10 mouse cellular contexts compared by ENCODE assay signal in genomic region chr13:51842773-51843172, GRCm38 (mm10). TPM values are rescaled to one million over a fixed set of nuclear protein-coding genes. Genes with fewer than 3 reads are reported as not detected.
DNase-seq lines count a peak whose midpoint lies in the region; ATAC-seq lines count a peak whose summit lies in the region.
"Had no signal": no experiment of that assay in that cellular context is flagged by ENCODE, and none has a peak within 500 bp of the region (broad histone marks: within the 10 kb centered on the region; RNA-seq: fewer than 3 reads in every experiment).

No protein-coding gene starts in this region.

- H3K4me2 ChIP-seq in lung, embryonic 16.5 days (ENCODE audit: low read depth, low read length): peak overlapping the region; percentile 40
- peak overlapping the region; percentile 38; the same call in 1 of the 2 replicates for H3K4me2 ChIP-seq in forebrain, embryonic 12.5 days
- peak overlapping the region; percentile 33; the same call in 1 of the 2 replicates for H3K4me2 ChIP-seq in intestine, embryonic 16.5 days (ENCODE audit: low read depth, low read length)
- peak overlapping the region; percentile 15 for H3K4me2 ChIP-seq in neural tube, embryonic 13.5 days

- no peak for ATAC-seq in lung, embryonic 16.5 days (ENCODE audit: low read depth)
- ATAC-seq in forebrain, embryonic 12.5 days (ENCODE audit: low FRiP score): no peak
- no peak for ATAC-seq in intestine, embryonic 16.5 days
- ATAC-seq in neural tube, embryonic 13.5 days (ENCODE audit: low read depth): no peak

- H3K4me3 ChIP-seq in lung, embryonic 16.5 days (ENCODE audit: low read length): peak overlapping the region; percentile 13; the same call in 1 of the 2 replicates
- no peak overlapping the region for H3K4me3 ChIP-seq in forebrain, embryonic 12.5 days (replicated peaks)
- no peak overlapping the region for H3K4me3 ChIP-seq in intestine, embryonic 16.5 days (ENCODE audit: low read length)
- H3K4me3 ChIP-seq in neural tube, embryonic 13.5 days: no peak overlapping the region

- no peak for DNase-seq in lung, adult 18-20 months
- no peak for DNase-seq in retina, embryonic 14.5 days (ENCODE audit: low spot score)
- DNase-seq in gastrocnemius, adult 18-20 months (ENCODE audit: low spot score): no peak
- no peak for DNase-seq in thymus, postnatal 25 days
- DNase-seq: cerebellum, postnatal 36 days; right cerebral cortex, adult 18-20 months had no signal

- no peak overlapping the region for H3K27ac ChIP-seq in lung, embryonic 16.5 days (ENCODE audit: low read length)
- 0 out of 2 replicates have a peak overlapping the region, but pooled peaks have one; percentile 65 for H3K27ac ChIP-seq in forebrain, embryonic 12.5 days
- H3K27ac ChIP-seq in intestine, embryonic 16.5 days (ENCODE audit: low read length): no peak overlapping the region
- no peak overlapping the region for H3K27ac ChIP-seq in neural tube, embryonic 13.5 days (replicated peaks)

- 19% methylated on average over 12 of the region's 12 CpGs for WGBS in lung, embryonic 16.5 days
- 8% methylated on average over 12 of the region's 12 CpGs for WGBS in forebrain, embryonic 12.5 days
- 27% methylated on average over 12 of the region's 12 CpGs for WGBS in intestine, embryonic 16.5 days
- 7% methylated on average over 12 of the region's 12 CpGs for WGBS in neural tube, embryonic 13.5 days

- peaks cover 9% of the 10 kb centered on the region; the same call in 1 of the 2 replicates for H3K27me3 ChIP-seq in lung, embryonic 16.5 days (ENCODE audit: control insufficient read depth, insufficient read depth, low read depth, low read length)
- H3K27me3 ChIP-seq in forebrain, embryonic 12.5 days: peaks cover 80% of the 10 kb centered on the region
- H3K27me3 ChIP-seq in intestine, embryonic 16.5 days (replicated peaks; ENCODE audit: control insufficient read depth, insufficient read depth, low read length): peaks cover 5% of the 10 kb centered on the region
- peaks cover 63% of the 10 kb centered on the region for H3K27me3 ChIP-seq in neural tube, embryonic 13.5 days

- peaks cover 14% of the 10 kb centered on the region; the same call in 1 of the 2 replicates for H3K4me1 ChIP-seq in lung, embryonic 16.5 days (replicated peaks; ENCODE audit: control insufficient read depth, insufficient read depth, low read length)
- peaks cover 57% of the 10 kb centered on the region for H3K4me1 ChIP-seq in forebrain, embryonic 12.5 days
- H3K4me1 ChIP-seq in intestine, embryonic 16.5 days (ENCODE audit: control insufficient read depth, insufficient read depth, low read length): peaks cover 16% of the 10 kb centered on the region
- peaks cover 41% of the 10 kb centered on the region for H3K4me1 ChIP-seq in neural tube, embryonic 13.5 days (replicated peaks)

- H3K9ac ChIP-seq in lung, embryonic 16.5 days (ENCODE audit: low read length): no peak overlapping the region; the same call in 1 of the 2 replicates
- H3K9ac ChIP-seq in forebrain, embryonic 12.5 days: no peak overlapping the region
- 0 out of 2 replicates have a peak overlapping the region, but pooled peaks have one; percentile 6 for H3K9ac ChIP-seq in intestine, embryonic 16.5 days (ENCODE audit: low read depth, low read length)
- H3K9ac ChIP-seq in neural tube, embryonic 13.5 days: no peak overlapping the region

- H3K36me3 ChIP-seq in lung, embryonic 16.5 days (ENCODE audit: control insufficient read depth, insufficient read depth, low read length): no peaks in the 10 kb centered on the region
- H3K36me3 ChIP-seq in forebrain, embryonic 12.5 days (replicated peaks): no peaks in the 10 kb centered on the region
- no peaks in the 10 kb centered on the region for H3K36me3 ChIP-seq in intestine, embryonic 16.5 days (ENCODE audit: control insufficient read depth, insufficient read depth, low read length)
- H3K36me3 ChIP-seq in neural tube, embryonic 13.5 days: no peaks in the 10 kb centered on the region

- H3K9me3 ChIP-seq in lung, embryonic 16.5 days (ENCODE audit: control insufficient read depth, low read length): no peaks in the 10 kb centered on the region
- H3K9me3 ChIP-seq in forebrain, embryonic 12.5 days: no peaks in the 10 kb centered on the region
- H3K9me3 ChIP-seq in intestine, embryonic 16.5 days (ENCODE audit: control insufficient read depth, low read length): no peaks in the 10 kb centered on the region
- no peaks in the 10 kb centered on the region for H3K9me3 ChIP-seq in neural tube, embryonic 13.5 days

RNA-seq across cellular contexts. Expression of gene Gadd45g, which starts 3.7 kb away (rescaled TPM):
- 74.4 and 92.3 TPM in 2 replicates for polyA plus RNA-seq in lung, embryonic 16.5 days (2015; fragmentation: Nextera tagmentation; extraction: Ambion mirVana)
- 211 and 218 TPM in 2 replicates for polyA plus RNA-seq in forebrain, embryonic 12.5 days (2016; fragmentation: Nextera tagmentation; extraction: Ambion mirVana)
- polyA plus RNA-seq in intestine, embryonic 16.5 days (2015; fragmentation: Nextera tagmentation; extraction: Ambion mirVana): 36.4 and 40.8 TPM in 2 replicates
- 96.7 and 118 TPM in 2 replicates for polyA plus RNA-seq in neural tube, embryonic 13.5 days (2015; fragmentation: Nextera tagmentation; extraction: Ambion mirVana)
- total RNA-seq in gastrocnemius, adult 18-20 months (2021): 100 to 1,000 TPM in 1 of 2 experiments, 10 to 100 TPM in 1; 43.0 to 114 TPM

RNA-seq across cellular contexts. Expression of gene Sema4d, which starts 49.2 kb away (rescaled TPM):
- 9.0 and 9.8 TPM in 2 replicates for polyA plus RNA-seq in lung, embryonic 16.5 days (2015; fragmentation: Nextera tagmentation; extraction: Ambion mirVana)
- 8.2 and 11.4 TPM in 2 replicates for polyA plus RNA-seq in forebrain, embryonic 12.5 days (2016; fragmentation: Nextera tagmentation; extraction: Ambion mirVana)
- 5.7 and 5.9 TPM in 2 replicates for polyA plus RNA-seq in intestine, embryonic 16.5 days (2015; fragmentation: Nextera tagmentation; extraction: Ambion mirVana)
- 14.3 TPM in 2 replicates for polyA plus RNA-seq in neural tube, embryonic 13.5 days (2015; fragmentation: Nextera tagmentation; extraction: Ambion mirVana)
- total RNA-seq in gastrocnemius, adult 18-20 months (2021): 100 to 1,000 TPM; 118 to 125 TPM
